In genomic region chr6:128007241-128007701, GRCm38 (mm10) we compare ENCODE assay signal across 10 mouse cellular contexts.
DNase-seq lines count a peak whose midpoint lies in the region; ATAC-seq and TF ChIP-seq lines count a peak whose summit lies in the region.
"Had no signal": no experiment of that assay in that cellular context is flagged by ENCODE, and none has a peak within 500 bp of the region (broad histone marks: within the 10 kb centered on the region; RNA-seq: fewer than 3 reads in every experiment).

No protein-coding gene starts in this region.

- peaks cover 24% of the 10 kb centered on the region for H3K4me1 ChIP-seq in heart, adult 2 months (ENCODE audit: control insufficient read depth, insufficient read depth, low read length)

- no peak for TF ChIP-seq CTCF in heart, adult 2 months (IDR thresholded peaks at IDR 0.05)

- no peaks in the 10 kb centered on the region for H3K36me3 ChIP-seq in heart, adult 2 months (ENCODE audit: control insufficient read depth, insufficient read depth, low read length)
- H3K36me3 ChIP-seq: midbrain, embryonic 12.5 days had no signal

- H3K27ac ChIP-seq in heart, adult 2 months: peak overlapping the region; percentile 12
- H3K27ac ChIP-seq: midbrain, embryonic 12.5 days had no signal

- H3K79me2 ChIP-seq in heart, adult 2 months (replicated peaks; ENCODE audit: control insufficient read depth, insufficient read depth, low read length): no peaks in the 10 kb centered on the region

- ATAC-seq in hematopoietic stem cell, adult 5-6 weeks (replicated peaks in 1 of 2; ENCODE audit: insufficient read depth in 1 of 2, low FRiP score in 2 of 2, low TSS enrichment in 1 of 2, low read depth in 1 of 2, poor library complexity in 2 of 2, severe bottlenecking in 2 of 2): peak; percentile 46 to 54; a peak in 3 of 4 replicates
- ATAC-seq in erythroblast, adult 5-6 weeks (replicated peaks; ENCODE audit: low FRiP score, poor library complexity, severe bottlenecking): no peak

- H3K27me3 ChIP-seq in heart, adult 2 months (ENCODE audit: control insufficient read depth, insufficient read depth, low read length): no peaks in the 10 kb centered on the region

- intact Hi-C loops in heart, adult 2 months (cut with DNase I): no loop called here
- intact Hi-C loops in heart, postnatal 14 days (cut with DNase I): no loop called here

- 23% methylated on average over 12 of the region's 12 CpGs for WGBS in heart, adult 2 months

- 0 out of 2 replicates have a peak overlapping the region, but pooled peaks have one; percentile 12 for H3K9ac ChIP-seq in heart, adult 2 months (ENCODE audit: low read depth, low read length)
- H3K9ac ChIP-seq: midbrain, embryonic 12.5 days had no signal

- no peak for TF ChIP-seq EP300 in heart, adult 2 months (IDR thresholded peaks at IDR 0.05; ENCODE audit: insufficient read depth, low read depth, low read length)

- peak; percentile 59 to 69 for DNase-seq in heart, adult 2 months
- DNase-seq in heart, postnatal 14 days: no peak
- DNase-seq in 3134 (ENCODE audit: extremely low read depth, insufficient read length, low spot score): peak; percentile 76
- peak; percentile 51 to 64 for DNase-seq in cerebellum, postnatal 36 days
- no peak for DNase-seq in adrenal gland, postnatal 25 days
- no peak for DNase-seq in spleen, postnatal 36 days (ENCODE audit: low spot score in 2 of 2)
- DNase-seq: right cerebral cortex, postnatal 25 days had no signal

- H3K4me3 ChIP-seq in heart, adult 2 months: no peak overlapping the region
- H3K4me3 ChIP-seq: midbrain, embryonic 12.5 days had no signal

- TF ChIP-seq POLR2A in heart, adult 2 months (IDR thresholded peaks at IDR 0.05; ENCODE audit: insufficient read depth, low read depth, low read length): no peak

Comparison
In these comparisons a context has a peak if more than half of its experiments do, and no peak if none do; other contexts are left out.
1. DNase-seq: peak in heart, adult 2 months (2 of 2), 3134 (single experiment) and cerebellum, postnatal 36 days (2 of 2); none in heart, postnatal 14 days (0 of 2), adrenal gland, postnatal 25 days (single experiment) and spleen, postnatal 36 days (0 of 2).